Mouse (Mus musculus) lung, postnatal 36 days (tissue): ENCODE measurements around the gene Larp4.

Experiments used
- DNase-seq: peaks from one replicate; pipeline ENCODE4 v3.0.0; 2022; ENCODE audit warnings: mixed read lengths

The Larp4 gene

GRCm38 (mm10) chr15:100059626-100060311 is 89.9 kb downstream of the Larp4 start:
- no peak for DNase-seq

GRCm38 (mm10) chr15:100060513-100061140 is 90.8 kb downstream of the Larp4 start:
- DNase-seq: no peak

- no peak for DNase-seq
Measured at GRCm38 (mm10) chr15:100061377-100061776, 91.5 kb downstream of the Larp4 start.

- DNase-seq: no peak
Measured at GRCm38 (mm10) chr15:100063229-100063773, 93.4 kb downstream of the Larp4 start.
